ENCODE assay signal across 8 mouse cellular contexts in genomic region chr11:60913301-60914196, GRCm38 (mm10). TPM values are rescaled to one million over a fixed set of nuclear protein-coding genes. Genes with fewer than 3 reads are reported as not detected.
DNase-seq lines count a peak whose midpoint lies in the region; ATAC-seq and TF ChIP-seq lines count a peak whose summit lies in the region.

No protein-coding gene starts in this region.

- H3K36me3 ChIP-seq in hindbrain, embryonic 10.5 days = peaks cover 5% of the 10 kb centered on the region; the same call in 1 of the 2 replicates
- H3K36me3 ChIP-seq in lung, embryonic 16.5 days (ENCODE audit: control insufficient read depth, insufficient read depth, low read length) = no peaks in the 10 kb centered on the region
- no peaks in the 10 kb centered on the region for H3K36me3 ChIP-seq in thymus, adult 2 months (ENCODE audit: control insufficient read depth, insufficient read depth, low read length)

- H3K4me3 ChIP-seq in hindbrain, embryonic 10.5 days = peak overlapping the region; percentile 99
- peak overlapping the region; percentile 91 for H3K4me3 ChIP-seq in lung, embryonic 16.5 days (ENCODE audit: low read length)
- H3K4me3 ChIP-seq in thymus, adult 2 months (ENCODE audit: control insufficient read depth, insufficient read depth, low read length) = peak overlapping the region; percentile 94

- DNase-seq in MN1 (ENCODE audit: low spot score) = peak; percentile 93
- DNase-seq in cerebellum, adult 8-10 months = peak; percentile 91
- peak; percentile 93 for DNase-seq in hindbrain, embryonic 10.5 days (ENCODE audit: low spot score)
- DNase-seq in layer of hippocampus, adult 9-11 months = peak; percentile 91
- peak; percentile 80 for DNase-seq in ovary, adult 18-20 months (ENCODE audit: low spot score)
- DNase-seq in thymus, adult 2 months = peak; percentile 91

- peak overlapping the region; percentile 92 for H3K27ac ChIP-seq in hindbrain, embryonic 10.5 days
- peak overlapping the region; percentile 64 for H3K27ac ChIP-seq in lung, embryonic 16.5 days (ENCODE audit: low read length)
- 0 out of 2 replicates have a peak overlapping the region, but pooled peaks have one; percentile 11 for H3K27ac ChIP-seq in thymus, adult 2 months (ENCODE audit: control insufficient read depth, insufficient read depth, low read length)

- peak; percentile 88 for ATAC-seq in frontal cortex, adult (ENCODE audit: low TSS enrichment)
- ATAC-seq in lung, embryonic 16.5 days (ENCODE audit: low read depth) = peak; percentile 93

- H3K4me2 ChIP-seq in lung, embryonic 16.5 days (ENCODE audit: low read depth, low read length) = peak overlapping the region; percentile 81

- peak; percentile 61; the same call in 1 of the 2 replicates for TF ChIP-seq CTCF in thymus, adult 2 months (IDR thresholded peaks at IDR 0.05; ENCODE audit: borderline replicate concordance, control insufficient read depth, extremely low read depth, insufficient read depth, low read length, poor library complexity)

- peak overlapping the region; percentile 90 for H3K9ac ChIP-seq in lung, embryonic 16.5 days (ENCODE audit: low read length)

- no peaks in the 10 kb centered on the region for H3K27me3 ChIP-seq in hindbrain, embryonic 10.5 days (ENCODE audit: insufficient read depth, poor library complexity, severe bottlenecking)
- no peaks in the 10 kb centered on the region for H3K27me3 ChIP-seq in lung, embryonic 16.5 days (ENCODE audit: control insufficient read depth, insufficient read depth, low read depth, low read length)
- no peaks in the 10 kb centered on the region for H3K27me3 ChIP-seq in thymus, adult 2 months (ENCODE audit: control insufficient read depth, insufficient read depth, low read length)

- TF ChIP-seq POLR2A in thymus, adult 2 months (IDR thresholded peaks at IDR 0.05; ENCODE audit: control insufficient read depth, extremely low read depth, insufficient read depth, low read length, poor library complexity) = peak; percentile 83

- WGBS in hindbrain, embryonic 10.5 days = under 1% methylated on average over 86 of the region's 86 CpGs
- under 1% methylated on average over 84 of the region's 86 CpGs for WGBS in lung, embryonic 16.5 days
- WGBS in thymus, adult 2 months = under 1% methylated on average over 86 of the region's 86 CpGs

- peaks cover 43% of the 10 kb centered on the region for H3K4me1 ChIP-seq in hindbrain, embryonic 10.5 days (replicated peaks)
- H3K4me1 ChIP-seq in lung, embryonic 16.5 days (replicated peaks; ENCODE audit: control insufficient read depth, insufficient read depth, low read length) = peaks cover 17% of the 10 kb centered on the region
- H3K4me1 ChIP-seq in thymus, adult 2 months (replicated peaks; ENCODE audit: control insufficient read depth, insufficient read depth, low read length) = peaks cover 13% of the 10 kb centered on the region

- H3K9me3 ChIP-seq in hindbrain, embryonic 10.5 days = no peaks in the 10 kb centered on the region
- no peaks in the 10 kb centered on the region for H3K9me3 ChIP-seq in lung, embryonic 16.5 days (ENCODE audit: control insufficient read depth, low read length)

RNA-seq across cellular contexts. Expression of gene Natd1, which starts 1.0 kb away (rescaled TPM):
- polyA plus RNA-seq in hindbrain, embryonic 10.5 days (2016; fragmentation: Nextera tagmentation; extraction: Ambion mirVana) = 22.1 and 26.3 TPM in 2 replicates
- 19.9 and 21.6 TPM in 2 replicates for polyA plus RNA-seq in lung, embryonic 16.5 days (2015; fragmentation: Nextera tagmentation; extraction: Ambion mirVana)
- 62.9 and 63.8 TPM in 2 replicates for polyA plus RNA-seq in thymus, adult 2 months (2012; rRNA removed)

RNA-seq across cellular contexts. Expression of gene Map2k3, which starts 18.3 kb away (rescaled TPM):
- 55.9 and 67.5 TPM in 2 replicates for polyA plus RNA-seq in hindbrain, embryonic 10.5 days (2016; fragmentation: Nextera tagmentation; extraction: Ambion mirVana)
- 110 and 114 TPM in 2 replicates for polyA plus RNA-seq in lung, embryonic 16.5 days (2015; fragmentation: Nextera tagmentation; extraction: Ambion mirVana)
- 30.9 and 33.1 TPM in 2 replicates for polyA plus RNA-seq in thymus, adult 2 months (2012; rRNA removed)

RNA-seq across cellular contexts. Expression of gene Tmem11, which starts 34.5 kb away (rescaled TPM):
- polyA plus RNA-seq in hindbrain, embryonic 10.5 days (2016; fragmentation: Nextera tagmentation; extraction: Ambion mirVana) = 68.7 and 75.6 TPM in 2 replicates
- 57.6 and 62.5 TPM in 2 replicates for polyA plus RNA-seq in lung, embryonic 16.5 days (2015; fragmentation: Nextera tagmentation; extraction: Ambion mirVana)
- polyA plus RNA-seq in thymus, adult 2 months (2012; rRNA removed) = 72.9 and 76.7 TPM in 2 replicates

Comparison
In these comparisons a context has a peak if more than half of its experiments do, and no peak if none do; other contexts are left out.
1. Peak in every context shown above with its lines: DNase-seq, ATAC-seq, H3K4me3 ChIP-seq and H3K27ac ChIP-seq.
2. H3K27ac ChIP-seq: peak in every context shown above with its lines; median percentile 92 in hindbrain, embryonic 10.5 days; 64 in lung, embryonic 16.5 days; 11 in thymus, adult 2 months.